Mouse (Mus musculus): Measurements from ENCODE around the gene Bcat1.

GRCm38 (mm10) chr6:145090201-145090863, 14.3 kb upstream of the Bcat1 start:
- TF ChIP-seq CTCF (conservative IDR thresholded peaks at IDR 0.05; ENCODE audit: low read length) = no peak
- no peak for TF ChIP-seq POU5F1 (IDR thresholded peaks at IDR 0.05; ENCODE audit: borderline replicate concordance, low read length)
